Mouse (Mus musculus) liver, embryonic 13.5 days (tissue): ENCODE measurements at regions not wholly inside any gene's neighbourhood (a gene's known extent, or its start where the extent isn't known, plus 50 kb on each side); places are given as distances from the start of the nearest gene placed in this dataset.

Experiments
- ATAC-seq: fragments of 200-750 bp; cut with Nextera tagmentation; 2 replicates; pipeline ENCODE4 v1.8.0; 2017; ENCODE audit warnings: low read depth, mild to moderate bottlenecking, moderate number of reproducible peaks, moderate library complexity
- DNase-seq: peaks from one replicate; pipeline ENCODE4 v3.0.0; 2022
- H3K27ac ChIP-seq: fragments of 300-500 bp; sonication (generic); 2 replicates; pipeline ENCODE4 v1.5.1; 2015; ENCODE audit warnings: moderate library complexity, mild to moderate bottlenecking, inconsistent platforms
- H3K27me3 ChIP-seq: fragments of 300-500 bp; sonication (generic); 2 replicates; pipeline ENCODE4 v1.6.1; 2015; ENCODE audit warnings: mild to moderate bottlenecking, inconsistent platforms
- H3K36me3 ChIP-seq: fragments of 300-500 bp; sonication (generic); 2 replicates; pipeline ENCODE4 v1.6.1; 2015; ENCODE audit warnings: mild to moderate bottlenecking, inconsistent platforms
- H3K4me1 ChIP-seq: fragments of 300-500 bp; sonication (generic); replicated peaks from 2 replicates; pipeline ENCODE4 v1.6.1; 2015; ENCODE audit warnings: inconsistent platforms
- H3K4me2 ChIP-seq: fragments of 300-500 bp; sonication (generic); 2 replicates; pipeline ENCODE4 v1.6.1; 2015; ENCODE audit warnings: inconsistent platforms, mild to moderate bottlenecking, moderate library complexity
- H3K4me3 ChIP-seq: fragments of 300-500 bp; sonication (generic); replicated peaks from 2 replicates; pipeline ENCODE4 v1.5.1; 2015; ENCODE audit warnings: mild to moderate bottlenecking, inconsistent platforms
- H3K9ac ChIP-seq: fragments of 300-500 bp; sonication (generic); 2 replicates; pipeline ENCODE4 v1.6.1; 2015; ENCODE audit warnings: mild to moderate bottlenecking, inconsistent platforms
- H3K9me3 ChIP-seq: fragments of 300-500 bp; sonication (generic); replicated peaks from 2 replicates; pipeline ENCODE4 v1.6.1; 2016; ENCODE audit warnings: inconsistent platforms
- WGBS: fragments of 180-500 bp; shearing (Covaris S2); methylation state at CpG from one replicate; pipeline ENCODE4 v1.1.7; 2015; ENCODE audit not compliant: insufficient replicate concordance; 5-methylcytosine and 5-hydroxymethylcytosine counted together

DNA sequence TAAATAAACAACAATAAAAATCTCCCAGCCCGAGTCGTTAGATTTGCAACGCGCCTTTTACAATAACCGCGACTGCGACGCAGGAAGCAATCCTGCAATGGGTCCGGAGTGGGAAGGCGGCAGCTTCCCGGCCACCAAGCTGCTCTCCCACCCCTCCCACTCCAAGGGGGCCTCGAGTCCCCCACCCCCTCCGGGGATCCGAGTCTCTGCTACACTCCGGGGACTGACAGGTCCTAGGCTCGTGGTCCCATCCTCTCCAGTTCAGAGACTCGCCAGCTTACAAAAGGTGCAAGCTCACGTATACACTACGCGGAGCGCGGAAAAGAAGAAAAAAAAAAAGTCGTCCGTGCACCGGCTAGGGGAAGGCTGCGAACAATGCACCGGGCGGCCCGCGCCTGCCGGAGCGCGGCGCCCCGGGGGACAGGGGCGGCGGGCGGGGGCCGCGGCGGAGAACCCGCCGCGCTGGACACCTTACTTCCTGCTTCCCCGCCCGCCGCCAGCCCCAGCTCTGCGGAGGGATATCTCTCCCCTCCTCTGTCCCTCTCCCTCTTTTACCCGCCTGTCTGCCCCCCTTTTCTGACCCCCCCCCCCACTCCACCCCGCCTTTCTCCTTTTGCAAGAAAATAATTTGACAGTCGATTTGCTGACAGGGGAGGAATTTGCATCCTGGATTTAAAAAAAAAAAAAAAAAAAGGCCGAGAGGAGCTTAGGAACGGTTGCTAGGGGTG lies 130.0 kb upstream of the Ubr2 start:
- no peaks in the 10 kb centered on the region for H3K36me3 ChIP-seq
- H3K4me3 ChIP-seq, result peak overlapping the region; percentile 63
- peak overlapping the region; percentile 70 for H3K27ac ChIP-seq
- under 1% methylated on average over 47 of the region's 53 CpGs for WGBS
- peaks cover 55% of the 10 kb centered on the region for H3K27me3 ChIP-seq
- ATAC-seq (no peak), DNase-seq (no peak)
- peak overlapping the region; percentile 55 for H3K9ac ChIP-seq
- peak overlapping the region; percentile 79 for H3K4me2 ChIP-seq
- H3K9me3 ChIP-seq, result no peaks in the 10 kb centered on the region
- peaks cover 33% of the 10 kb centered on the region for H3K4me1 ChIP-seq

- peak overlapping the region; percentile 63 for H3K4me3 ChIP-seq
- peak overlapping the region; percentile 70 for H3K27ac ChIP-seq
- no peaks in the 10 kb centered on the region for H3K36me3 ChIP-seq
- H3K4me2 ChIP-seq, result peak overlapping the region; percentile 79
- DNase-seq, result peak; percentile 58
- peak overlapping the region; percentile 55 for H3K9ac ChIP-seq
- under 1% methylated on average over 29 of the region's 34 CpGs for WGBS
- H3K27me3 ChIP-seq, result peaks cover 55% of the 10 kb centered on the region
- ATAC-seq, result peak; percentile 79
- no peaks in the 10 kb centered on the region for H3K9me3 ChIP-seq
- H3K4me1 ChIP-seq, result peaks cover 33% of the 10 kb centered on the region
Observed at GRCm38 (mm10) chr17:47139730-47140231, 129.4 kb upstream of the Ubr2 start.

DNA sequence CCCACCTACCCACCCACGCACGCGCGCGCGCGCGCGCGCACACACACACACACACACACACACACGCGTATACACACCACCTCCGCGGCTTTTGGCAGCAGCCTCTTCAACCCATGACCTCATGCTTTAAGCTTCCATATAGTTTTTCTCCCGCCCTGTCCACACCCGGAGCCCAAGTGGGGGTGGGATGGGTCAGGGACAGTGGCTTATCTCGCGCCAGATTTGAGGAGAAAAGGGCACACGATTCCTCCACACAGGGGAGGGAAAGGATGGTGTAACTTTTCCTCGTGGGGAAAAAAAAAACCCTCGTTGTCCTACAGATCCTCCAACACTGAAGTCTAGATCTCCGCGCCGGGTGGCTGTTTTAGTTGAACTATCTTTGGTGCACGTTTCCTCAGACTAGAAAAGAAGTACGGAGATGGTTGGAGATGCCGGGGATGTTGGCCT lies 128.8 kb upstream of the Ubr2 start:
- Histone ChIP-seq H3K4me3 (peak overlapping the region; percentile 63), H3K9ac (peak overlapping the region; percentile 55), H3K27me3 (peaks cover 55% of the 10 kb centered on the region), H3K4me2 (peak overlapping the region; percentile 79), H3K4me1 (peaks cover 33% of the 10 kb centered on the region), H3K9me3 (no peaks in the 10 kb centered on the region), H3K36me3 (no peaks in the 10 kb centered on the region), H3K27ac (no peak overlapping the region)
- ATAC-seq, result no peak
- WGBS, result 2% methylated on average over 27 of the region's 27 CpGs
- no peak for DNase-seq

GRCm38 (mm10) chr17:47138174-47138573 lies 127.8 kb upstream of the Ubr2 start:
- Histone ChIP-seq H3K4me3 (no peak overlapping the region), H3K27ac (no peak overlapping the region), H3K4me2 (peak overlapping the region; percentile 79; the same call in 1 of the 2 replicates), H3K9ac (no peak overlapping the region), H3K9me3 (no peaks in the 10 kb centered on the region), H3K36me3 (no peaks in the 10 kb centered on the region), H3K4me1 (peaks cover 33% of the 10 kb centered on the region), H3K27me3 (peaks cover 55% of the 10 kb centered on the region)
- WGBS, result 21% methylated on average over 6 of the region's 6 CpGs
- no peak for DNase-seq
- no peak for ATAC-seq

- H3K9me3 ChIP-seq, result no peaks in the 10 kb centered on the region
- H3K27me3 ChIP-seq, result peaks cover 30% of the 10 kb centered on the region
- no peak for ATAC-seq
- WGBS, result 66% methylated on average over 5 of the region's 5 CpGs
- peaks cover 21% of the 10 kb centered on the region for H3K4me1 ChIP-seq
- H3K4me3 ChIP-seq, result no peak overlapping the region
- H3K9ac ChIP-seq, result no peak overlapping the region
- H3K4me2 ChIP-seq, result no peak overlapping the region
- DNase-seq, result no peak
- H3K36me3 ChIP-seq, result no peaks in the 10 kb centered on the region
- H3K27ac ChIP-seq, result no peak overlapping the region
Observed at GRCm38 (mm10) chr17:47135391-47135790, 125.0 kb upstream of the Ubr2 start.

DNA sequence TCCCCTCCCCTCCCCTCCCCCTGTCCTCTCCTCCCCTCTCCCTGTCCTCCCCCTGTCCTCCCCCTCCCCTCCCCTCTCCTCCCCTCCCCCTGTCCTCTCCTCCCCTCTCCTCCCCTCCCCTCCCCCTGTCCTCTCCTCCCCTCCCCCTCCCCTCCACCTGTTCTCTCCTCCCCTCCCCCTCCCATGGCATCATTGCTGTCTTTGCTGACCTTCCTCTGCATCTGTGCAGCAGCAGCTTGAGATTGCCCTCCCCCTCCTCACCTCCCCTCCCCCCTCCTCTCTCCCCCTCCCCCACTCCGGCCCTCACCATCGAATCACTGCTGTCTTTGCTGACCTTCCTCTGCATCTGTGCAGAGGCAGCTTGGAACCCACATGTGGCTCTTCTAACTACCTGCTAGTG lies 123.4 kb upstream of the Ubr2 start:
- DNase-seq (no peak), ATAC-seq (no peak)
- no peak overlapping the region for H3K9ac ChIP-seq
- no peak overlapping the region for H3K4me3 ChIP-seq
- H3K4me2 ChIP-seq, result no peak overlapping the region
- peaks cover 7% of the 10 kb centered on the region for H3K4me1 ChIP-seq
- H3K36me3 ChIP-seq, result no peaks in the 10 kb centered on the region
- no peaks in the 10 kb centered on the region for H3K9me3 ChIP-seq
- peaks cover 14% of the 10 kb centered on the region for H3K27me3 ChIP-seq
- 50% methylated on average over 1 of the region's 2 CpGs for WGBS
- H3K27ac ChIP-seq, result no peak overlapping the region

GRCm38 (mm10) chr17:47127571-47127970 lies 117.2 kb upstream of the Ubr2 start:
- H3K9ac ChIP-seq, result no peak overlapping the region
- ATAC-seq, result no peak
- H3K27me3 ChIP-seq, result no peaks in the 10 kb centered on the region
- H3K4me1 ChIP-seq, result no peaks in the 10 kb centered on the region
- H3K4me2 ChIP-seq, result no peak overlapping the region
- 69% methylated on average over 3 of the region's 3 CpGs for WGBS
- H3K36me3 ChIP-seq, result no peaks in the 10 kb centered on the region
- H3K27ac ChIP-seq, result no peak overlapping the region
- H3K4me3 ChIP-seq, result no peak overlapping the region
- no peak for DNase-seq
- no peaks in the 10 kb centered on the region for H3K9me3 ChIP-seq

DNA sequence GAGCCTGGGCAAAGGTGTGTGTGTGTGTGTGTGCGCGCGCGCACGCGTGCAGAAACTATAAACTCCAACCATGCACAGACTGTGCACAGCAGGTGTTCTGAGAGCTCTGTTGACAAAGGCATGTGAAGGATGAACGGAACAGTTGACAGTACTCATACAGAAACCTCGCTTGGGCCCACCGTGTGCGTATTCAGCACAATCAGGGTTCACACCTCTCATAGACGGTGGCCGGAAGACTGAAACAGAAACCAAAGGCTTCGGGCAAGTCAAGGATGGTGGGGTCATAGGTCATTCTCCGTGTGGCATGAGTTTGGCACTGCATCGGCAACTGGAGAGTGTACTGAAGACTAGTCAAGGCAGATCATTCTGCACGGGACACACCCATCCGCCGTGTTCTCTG lies 113.2 kb upstream of the Ubr2 start:
- Histone ChIP-seq H3K36me3 (no peaks in the 10 kb centered on the region), H3K4me1 (no peaks in the 10 kb centered on the region), H3K4me2 (no peak overlapping the region), H3K9me3 (no peaks in the 10 kb centered on the region), H3K4me3 (no peak overlapping the region), H3K27me3 (no peaks in the 10 kb centered on the region), H3K27ac (no peak overlapping the region), H3K9ac (no peak overlapping the region)
- no peak for ATAC-seq
- WGBS, result 85% methylated on average over 18 of the region's 18 CpGs
- DNase-seq, result no peak

- no peak overlapping the region for H3K4me3 ChIP-seq
- ATAC-seq (no peak), DNase-seq (no peak)
- no peak overlapping the region for H3K27ac ChIP-seq
- no peaks in the 10 kb centered on the region for H3K36me3 ChIP-seq
- H3K27me3 ChIP-seq, result no peaks in the 10 kb centered on the region
- no peak overlapping the region for H3K9ac ChIP-seq
- H3K9me3 ChIP-seq, result no peaks in the 10 kb centered on the region
- WGBS, result 67% methylated on average over 9 of the region's 9 CpGs
- no peaks in the 10 kb centered on the region for H3K4me1 ChIP-seq
- no peak overlapping the region for H3K4me2 ChIP-seq
Observed at GRCm38 (mm10) chr17:47122221-47122620, 111.9 kb upstream of the Ubr2 start.

GRCm38 (mm10) chr17:47118010-47118409 lies 107.7 kb upstream of the Ubr2 start:
- Histone ChIP-seq H3K4me3 (no peak overlapping the region), H3K4me1 (no peaks in the 10 kb centered on the region), H3K9ac (no peak overlapping the region), H3K36me3 (no peaks in the 10 kb centered on the region), H3K9me3 (no peaks in the 10 kb centered on the region), H3K4me2 (no peak overlapping the region), H3K27ac (no peak overlapping the region), H3K27me3 (no peaks in the 10 kb centered on the region)
- DNase-seq (no peak), ATAC-seq (no peak)
- WGBS, result 54% methylated on average over 7 of the region's 7 CpGs

- WGBS, result 40% methylated on average over 13 of the region's 13 CpGs
- H3K36me3 ChIP-seq, result no peaks in the 10 kb centered on the region
- H3K9ac ChIP-seq, result no peak overlapping the region
- H3K27ac ChIP-seq, result no peak overlapping the region
- ATAC-seq (no peak), DNase-seq (no peak)
- no peaks in the 10 kb centered on the region for H3K27me3 ChIP-seq
- no peak overlapping the region for H3K4me2 ChIP-seq
- no peaks in the 10 kb centered on the region for H3K4me1 ChIP-seq
- H3K9me3 ChIP-seq, result no peaks in the 10 kb centered on the region
- no peak overlapping the region for H3K4me3 ChIP-seq
Observed at GRCm38 (mm10) chr17:47115754-47116153, 105.4 kb upstream of the Ubr2 start.

- DNase-seq (no peak), ATAC-seq (no peak)
- H3K4me1 ChIP-seq, result no peaks in the 10 kb centered on the region
- H3K27ac ChIP-seq, result no peak overlapping the region
- no peaks in the 10 kb centered on the region for H3K27me3 ChIP-seq
- no peak overlapping the region for H3K4me3 ChIP-seq
- H3K36me3 ChIP-seq, result no peaks in the 10 kb centered on the region
- H3K9ac ChIP-seq, result no peak overlapping the region
- H3K9me3 ChIP-seq, result no peaks in the 10 kb centered on the region
- H3K4me2 ChIP-seq, result no peak overlapping the region
- WGBS, result 71% methylated on average over 5 of the region's 5 CpGs
Observed at GRCm38 (mm10) chr17:47115141-47115540, 104.8 kb upstream of the Ubr2 start.
